Mouse (Mus musculus) spleen, adult 12 weeks (tissue): ENCODE measurements around the gene Efna2.
A peak's percentile ranks its signal among the peaks of the same experiment; 100 is the strongest.

Experiments
- DNase-seq: peaks from one replicate; pipeline ENCODE4 v3.0.0; 2022; ENCODE audit warnings: low spot score

The Efna2 gene

DNA sequence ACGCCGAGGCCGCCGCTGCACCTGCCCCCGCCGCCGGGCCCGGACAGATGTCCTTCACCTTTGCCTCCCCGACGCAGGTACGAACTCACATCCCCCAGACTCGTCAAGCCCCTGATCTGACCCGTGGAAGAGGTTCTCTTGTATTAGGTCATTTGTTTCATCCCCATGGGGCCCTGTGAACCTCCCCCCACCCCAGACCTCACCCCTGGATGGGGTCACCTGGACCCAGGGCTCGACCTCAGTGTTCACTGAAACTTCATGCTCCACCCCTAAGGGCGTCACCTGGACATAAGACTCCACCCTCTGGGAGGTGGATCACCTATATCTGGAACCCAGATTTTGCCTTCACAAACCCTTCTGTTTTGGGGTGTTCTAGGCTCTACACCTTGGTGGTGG lies 36.8 kb upstream of the Efna2 start:
- no peak for DNase-seq

DNA sequence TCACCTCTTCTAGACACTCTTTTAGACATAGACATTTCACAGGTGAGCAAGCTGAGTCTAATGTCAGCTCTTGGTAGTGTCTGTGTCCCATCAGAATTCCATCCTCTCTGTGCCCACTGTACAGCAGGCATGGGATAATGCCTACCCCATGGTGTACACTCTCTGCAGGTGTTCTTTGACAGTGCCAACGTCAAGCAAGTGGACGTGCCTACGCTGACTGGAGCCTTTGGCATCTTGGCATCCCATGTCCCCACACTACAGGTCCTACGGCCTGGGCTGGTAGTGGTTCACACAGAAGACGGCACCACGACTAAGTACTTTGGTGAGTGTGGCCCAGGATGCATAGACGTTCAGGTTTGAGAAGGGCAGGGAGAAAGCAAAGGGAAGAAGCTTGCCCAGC lies 35.6 kb upstream of the Efna2 start:
- DNase-seq: no peak

DNA sequence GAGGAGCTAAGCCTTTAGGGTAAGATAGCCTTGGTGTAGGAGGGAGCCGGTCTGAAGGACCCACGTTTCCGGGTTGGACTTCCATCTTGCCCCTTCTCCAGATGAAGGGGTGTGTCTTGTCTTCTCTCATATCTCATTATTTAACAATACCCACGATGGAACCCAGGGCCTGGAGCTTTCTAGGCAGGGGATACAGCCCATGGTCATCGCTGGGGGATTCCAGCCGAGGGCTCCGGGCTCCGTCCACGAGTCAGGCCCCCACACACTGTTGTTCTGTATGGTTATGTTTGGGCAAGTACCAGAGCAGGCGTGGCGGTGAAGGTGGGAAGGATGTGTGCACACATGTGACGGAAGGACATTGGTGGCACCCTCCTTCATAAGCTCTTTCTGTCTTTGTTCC lies 35.1 kb upstream of the Efna2 start:
- DNase-seq: no peak

DNA sequence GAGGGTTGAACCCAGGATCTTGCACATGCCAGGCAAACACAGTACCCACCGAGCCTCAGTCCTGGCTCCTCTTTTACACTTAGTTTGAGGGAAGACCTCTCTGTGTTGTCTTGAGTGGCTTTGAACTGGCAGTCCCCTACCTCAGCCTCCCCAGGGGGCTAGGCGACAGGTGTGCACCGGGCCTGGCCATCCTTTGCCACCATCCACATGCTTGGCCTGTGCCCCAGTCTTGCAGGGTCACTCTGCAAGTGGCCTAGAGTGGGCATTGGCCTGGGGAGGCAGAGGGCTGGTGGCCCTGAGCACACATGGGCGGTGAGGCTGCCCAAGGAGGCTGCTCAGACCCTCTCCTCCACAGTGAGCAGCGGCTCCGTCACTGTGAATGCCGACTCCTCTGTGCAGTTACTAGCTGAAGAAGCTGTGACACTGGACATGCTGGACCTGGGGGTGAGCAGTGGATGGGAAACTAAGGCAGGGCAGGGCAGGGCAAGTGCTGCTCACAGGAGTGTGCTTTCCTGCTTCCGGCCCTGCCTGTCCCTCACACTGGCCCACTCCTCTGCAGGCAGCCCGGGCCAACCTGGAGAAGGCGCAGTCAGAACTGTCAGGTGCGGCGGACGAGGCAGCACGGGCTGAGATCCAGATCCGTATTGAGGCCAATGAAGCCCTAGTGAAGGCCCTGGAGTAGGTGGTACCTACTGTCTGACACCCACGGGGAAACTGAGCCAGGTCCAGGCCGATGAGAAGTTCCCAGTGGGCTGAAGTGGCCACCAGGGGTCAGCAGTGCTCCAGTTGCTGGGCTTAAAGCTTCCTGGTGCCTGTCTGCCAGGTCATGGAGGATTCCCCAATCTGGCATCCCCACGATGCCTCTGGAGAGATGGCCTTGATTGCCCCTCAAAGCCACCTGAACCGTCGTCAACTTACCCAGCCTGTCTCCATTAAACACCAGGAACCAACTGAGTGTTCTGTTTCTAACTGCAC lies 34.1 kb upstream of the Efna2 start:
- DNase-seq: peak; percentile 65

DNA sequence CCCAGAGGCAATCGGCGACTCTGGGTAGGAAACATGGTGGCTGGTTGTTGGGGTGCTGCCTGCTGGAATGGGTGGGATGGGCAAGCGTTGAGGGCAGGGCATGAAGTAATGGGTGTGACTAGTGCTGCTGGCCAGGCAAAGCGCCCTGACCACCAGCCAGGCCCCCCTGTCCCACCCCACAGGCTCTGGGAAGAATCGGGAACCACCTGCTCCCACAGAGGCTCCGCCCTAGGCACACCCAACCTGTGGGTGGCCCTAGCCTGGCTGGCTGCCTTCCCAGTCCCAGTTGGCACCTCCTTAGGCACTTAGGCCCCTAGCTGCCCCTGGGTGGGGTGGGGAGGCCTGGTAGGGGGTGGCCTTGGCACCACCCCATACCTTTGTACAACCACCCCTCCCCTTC lies 33.4 kb upstream of the Efna2 start:
- peak; percentile 46 for DNase-seq

DNA sequence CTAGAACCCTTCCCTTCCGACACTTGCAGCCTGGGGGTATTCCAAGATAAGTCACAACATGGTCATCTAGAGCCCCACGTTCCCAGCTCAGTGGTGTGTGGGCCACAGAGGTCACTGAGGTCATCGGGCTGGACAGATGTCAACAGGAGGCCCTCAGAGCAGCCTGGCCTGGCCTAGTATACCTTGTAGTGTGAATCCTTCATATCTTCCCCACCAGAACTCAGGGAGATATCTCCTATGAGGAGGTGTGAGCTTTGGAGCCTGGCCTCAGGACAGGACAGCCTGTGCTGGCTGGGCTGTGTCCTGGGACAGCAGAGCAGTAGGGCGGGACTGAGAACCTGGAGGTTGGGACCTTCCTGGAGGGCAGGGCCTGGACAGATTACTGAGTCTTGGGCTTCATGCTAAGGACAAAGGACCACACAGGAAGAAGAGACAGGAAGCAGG lies 32.7 kb upstream of the Efna2 start:
- DNase-seq: no peak

DNA sequence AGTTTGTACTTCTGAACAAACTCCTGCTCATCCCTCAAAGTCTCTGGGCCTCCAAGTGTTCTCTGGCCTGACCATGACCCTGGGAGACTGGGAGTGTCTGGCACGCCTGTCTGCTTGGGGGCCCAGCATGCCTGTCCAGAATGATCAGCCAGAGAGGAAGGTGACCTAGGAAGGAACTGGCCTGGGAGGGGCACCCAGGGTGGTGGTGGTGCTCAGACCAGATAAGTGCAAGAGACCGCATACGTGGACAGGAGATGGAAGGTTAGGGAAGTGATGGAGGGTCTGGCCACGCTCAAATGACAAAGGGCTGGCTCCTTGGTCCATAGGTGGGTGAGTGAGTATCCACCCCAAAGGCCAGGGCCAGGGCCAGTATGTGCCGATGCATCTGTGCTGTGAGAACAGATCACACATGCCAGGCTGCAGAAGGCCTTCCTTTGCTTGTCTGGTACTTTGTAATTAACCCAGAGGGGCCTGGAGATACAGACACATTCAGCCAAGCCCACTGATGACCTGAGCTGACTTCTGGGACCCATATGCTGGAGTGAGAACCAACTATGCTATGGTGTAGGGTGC lies 32.0 kb upstream of the Efna2 start:
- DNase-seq: peak; percentile 39

DNA sequence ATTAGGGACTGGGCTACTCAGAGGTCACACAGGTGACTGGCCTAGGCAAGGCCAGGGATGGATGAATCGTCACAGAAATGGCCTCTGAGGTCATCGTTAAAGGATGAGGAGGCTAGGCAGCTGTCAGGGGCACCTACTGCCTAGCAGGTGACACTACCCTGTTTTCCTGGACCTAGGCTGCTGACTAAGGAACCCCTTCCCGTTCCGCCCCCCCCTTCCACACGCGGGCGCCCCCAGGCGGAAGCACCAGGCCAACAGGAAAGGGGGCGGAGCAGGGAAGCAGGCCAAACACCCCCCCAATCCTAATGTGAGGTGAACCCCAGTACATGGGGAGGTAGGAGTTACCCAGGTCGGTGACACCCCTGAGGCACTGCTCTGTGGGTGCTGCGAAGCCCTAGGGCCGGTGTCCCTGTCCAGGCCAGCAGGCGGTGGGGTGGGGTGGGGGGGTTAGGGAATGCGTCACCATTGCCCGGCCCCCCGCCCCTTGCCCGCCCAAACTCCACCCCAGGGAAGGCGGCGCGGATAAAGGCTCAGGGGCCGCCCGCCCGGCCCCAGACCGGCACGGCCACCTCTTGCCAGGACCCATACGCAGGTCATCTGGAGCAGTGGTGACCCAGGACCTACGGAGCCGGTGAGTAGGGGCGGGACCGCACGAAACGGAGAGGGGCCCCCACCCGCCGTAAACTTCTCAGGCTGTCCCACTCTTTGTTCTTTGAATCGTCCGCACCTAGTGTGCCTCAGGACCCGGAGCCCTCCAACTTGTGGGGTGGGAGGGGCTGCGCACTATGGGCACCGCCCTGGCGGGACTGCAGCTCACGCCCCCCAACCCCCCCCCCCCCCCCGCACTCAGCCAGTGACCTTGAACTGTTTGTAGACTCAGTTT lies 31.3 kb upstream of the Efna2 start, which contains the start of gene Midn:
TSS of gene Midn (plus strand) at position 554 of the 883 bp plus-strand sequence.
- DNase-seq: peak; percentile 66

DNA sequence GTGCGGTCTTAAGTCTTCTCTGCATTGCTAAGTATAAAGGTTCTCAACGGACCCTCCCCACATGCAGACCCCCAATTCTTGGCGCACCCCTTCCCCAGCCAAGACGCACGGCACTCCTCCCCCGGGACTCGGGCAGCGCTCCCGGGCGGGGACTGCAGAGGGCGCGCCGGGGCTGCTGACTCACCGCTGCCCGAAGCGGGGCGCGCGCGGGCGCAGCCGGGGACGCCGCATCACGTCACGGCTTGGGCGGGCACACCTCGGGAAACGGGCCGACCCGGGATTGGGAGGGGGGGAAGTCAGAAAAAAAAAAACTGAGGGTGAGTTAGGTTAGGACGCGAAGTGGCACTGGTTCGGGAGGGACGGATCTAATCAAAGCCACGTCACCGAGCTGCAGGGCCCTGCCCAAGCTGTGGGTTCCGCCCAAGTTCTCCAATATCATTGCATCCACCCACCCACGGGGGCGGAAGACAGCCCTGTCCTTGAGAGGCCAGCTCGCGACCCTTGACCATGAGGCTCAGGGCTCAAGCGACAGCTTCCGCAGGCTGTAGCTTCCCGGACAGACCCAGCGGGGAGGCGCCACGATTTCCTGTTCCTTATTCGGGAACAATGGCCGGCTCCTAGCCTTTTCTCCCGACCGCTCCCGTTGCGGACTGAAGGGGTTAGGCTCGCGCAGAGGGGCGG lies 30.5 kb upstream of the Efna2 start:
- DNase-seq: peak; percentile 93

DNA sequence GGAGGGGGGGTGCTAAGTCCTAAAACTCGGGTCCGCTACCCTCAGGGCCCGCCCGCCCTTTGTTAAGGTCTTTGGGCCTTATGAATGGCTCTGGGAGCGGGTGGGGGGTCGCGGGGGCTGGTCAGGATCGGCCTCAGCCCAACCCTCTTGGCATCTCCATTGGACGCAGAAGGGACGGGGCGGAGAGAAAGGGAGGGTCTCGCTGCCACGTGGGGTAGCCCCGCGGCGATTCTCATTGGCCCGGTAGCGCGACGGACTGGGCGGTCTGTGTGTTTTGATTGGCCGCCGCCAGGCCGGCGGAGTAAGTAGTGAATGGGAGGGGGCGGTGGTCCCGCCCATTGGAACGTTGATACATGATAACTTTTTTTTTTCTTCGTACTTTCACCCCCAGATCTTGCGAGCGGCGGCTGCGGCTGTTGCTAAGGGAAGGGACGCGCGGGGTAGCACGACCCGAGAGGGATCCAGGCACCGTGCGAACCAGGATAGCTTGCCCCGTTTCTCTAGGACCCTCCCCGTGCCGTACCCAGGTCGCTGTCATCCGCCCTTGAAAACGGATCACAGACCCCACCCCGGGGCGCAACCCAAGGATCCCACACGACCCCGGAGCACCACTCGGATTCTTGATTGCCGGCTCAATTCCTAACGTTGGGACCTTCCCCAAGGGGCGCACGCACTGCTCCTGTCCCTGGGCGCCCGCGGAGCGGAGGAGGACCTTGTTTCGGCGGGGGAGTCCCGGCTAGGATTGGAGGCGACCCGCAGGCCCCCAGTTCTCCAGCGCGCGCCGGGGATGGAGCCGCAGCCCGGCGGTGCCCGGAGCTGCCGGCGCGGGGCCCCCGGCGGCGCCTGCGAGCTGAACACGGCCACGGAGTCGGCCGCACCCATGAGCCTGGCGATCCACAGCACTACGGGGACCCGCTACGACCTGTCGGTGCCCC lies 29.7 kb upstream of the Efna2 start:
- peak; percentile 91 for DNase-seq

DNA sequence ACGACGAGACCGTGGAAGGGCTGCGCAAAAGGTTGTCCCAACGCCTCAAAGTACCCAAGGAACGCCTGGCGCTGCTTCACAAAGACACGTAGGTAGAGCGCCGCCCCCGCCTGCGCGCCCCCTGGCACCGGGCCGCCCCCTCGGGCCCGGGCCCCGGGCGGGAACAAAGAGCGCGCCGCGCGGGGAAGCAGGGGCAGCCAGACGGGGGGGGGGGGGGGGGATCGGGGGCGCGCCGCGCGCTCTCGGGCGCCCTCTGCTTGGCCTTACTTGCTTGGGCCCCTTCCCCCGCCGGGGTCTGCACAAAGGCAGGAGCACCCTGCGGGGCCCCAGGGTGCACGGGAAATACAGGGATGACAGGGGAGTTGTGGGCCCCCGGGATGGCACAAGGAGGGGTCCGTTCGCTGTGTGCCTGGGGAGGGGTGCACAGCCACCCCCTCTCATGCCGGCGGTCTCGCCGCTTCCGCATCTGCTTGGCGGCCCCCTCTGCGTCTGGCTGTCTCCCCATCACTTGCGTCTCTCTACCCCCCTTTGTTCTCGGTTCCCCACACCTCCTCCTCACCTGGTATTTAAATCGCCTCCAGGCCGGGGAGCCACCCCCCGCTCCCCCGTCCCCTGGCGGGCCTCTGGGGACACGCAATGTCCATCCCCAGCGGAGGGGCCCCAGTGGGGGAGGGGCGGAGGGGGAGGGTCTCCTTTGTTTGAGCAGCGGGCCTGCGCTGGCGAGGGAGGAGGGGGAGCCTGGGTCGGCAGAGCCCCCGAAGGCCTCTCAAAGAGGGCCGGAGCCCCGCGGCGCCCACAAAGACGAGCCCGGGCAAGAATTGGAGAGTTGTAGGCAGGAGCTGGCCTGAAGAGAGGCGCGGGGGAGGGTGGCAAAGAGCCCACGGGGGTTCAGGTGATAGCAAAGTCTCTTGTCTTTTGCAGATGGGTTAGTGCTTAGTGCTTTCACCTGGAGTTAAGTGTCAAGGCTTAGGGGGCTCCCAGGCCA lies 28.8 kb upstream of the Efna2 start:
- DNase-seq: peak; percentile 59

DNA sequence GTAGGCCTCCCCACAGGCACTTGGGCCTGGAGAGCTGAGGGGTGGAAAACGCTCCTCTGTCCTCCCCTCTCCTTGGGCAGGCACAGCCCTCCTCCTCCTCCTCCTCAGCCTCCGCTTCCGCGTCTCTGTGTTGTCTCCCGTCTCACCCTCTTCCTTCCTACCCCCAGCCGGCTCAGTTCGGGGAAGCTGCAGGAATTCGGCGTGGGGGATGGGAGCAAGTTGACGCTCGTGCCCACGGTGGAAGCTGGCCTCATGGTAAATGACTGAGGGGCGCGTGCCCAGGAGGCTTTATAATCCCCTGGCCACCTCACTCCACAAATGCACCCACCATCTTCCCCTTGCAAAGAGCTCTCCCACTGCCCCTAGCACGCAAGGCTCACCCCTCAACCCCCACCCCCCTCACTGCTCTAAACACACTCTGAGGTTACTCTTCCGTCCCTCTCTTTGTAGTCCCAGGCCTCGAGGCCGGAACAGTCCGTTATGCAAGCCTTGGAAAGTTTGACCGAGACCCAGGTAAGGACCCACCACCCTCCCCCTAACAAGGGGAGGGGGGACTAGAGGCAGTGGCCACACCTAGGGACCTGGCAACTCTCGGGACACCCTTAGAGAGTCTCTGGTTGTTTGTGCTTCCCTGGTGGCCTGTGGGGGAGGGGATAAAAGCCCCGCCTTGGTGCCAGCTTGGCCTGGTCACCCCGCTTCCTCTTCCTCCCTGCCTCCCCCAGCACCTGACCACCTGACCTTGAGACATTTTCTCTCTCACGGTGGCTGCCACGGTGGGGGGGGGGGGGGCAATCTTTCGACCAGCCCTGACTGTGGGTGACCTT lies 27.9 kb upstream of the Efna2 start:
- DNase-seq: peak; percentile 36

DNA sequence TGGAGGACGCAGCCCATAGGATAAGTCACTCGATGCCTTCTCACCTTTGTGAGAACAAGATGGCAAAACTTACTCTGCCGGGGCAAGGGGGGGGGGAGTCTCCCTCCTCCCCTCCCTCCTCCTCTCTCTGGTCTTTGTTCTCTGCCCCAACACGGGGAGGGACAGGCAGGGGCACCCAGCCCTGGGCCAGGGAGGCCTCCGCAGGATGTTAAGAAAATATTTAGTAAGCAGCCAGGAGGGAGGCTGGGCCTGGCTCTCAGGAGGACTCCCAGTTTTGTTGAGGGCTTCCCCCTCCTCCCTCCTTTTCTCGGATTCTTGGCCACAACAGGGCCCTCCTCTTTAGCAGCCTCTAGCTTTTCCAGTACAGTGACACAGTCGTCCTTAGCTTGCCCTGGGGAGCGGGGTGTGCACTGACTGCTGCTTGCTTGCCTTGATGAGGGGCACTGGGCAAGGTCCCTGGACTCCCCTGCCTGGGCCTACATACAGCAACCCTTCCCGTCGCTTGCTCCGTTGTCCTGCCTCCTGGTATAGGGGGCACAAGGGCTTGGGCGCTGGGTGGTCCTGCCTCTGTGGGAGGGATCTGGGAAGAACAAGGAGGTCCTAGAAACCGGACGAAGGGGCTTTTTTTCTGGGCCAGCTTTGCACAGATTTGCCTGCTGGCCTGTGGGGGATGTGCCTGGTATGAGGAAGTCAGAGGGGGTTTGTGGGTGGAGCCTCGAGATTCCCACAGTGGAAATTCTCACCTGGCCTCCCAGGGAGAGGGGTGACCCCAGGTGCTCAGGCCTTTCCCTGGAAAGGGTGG lies 27.0 kb upstream of the Efna2 start:
- DNase-seq: no peak

DNA sequence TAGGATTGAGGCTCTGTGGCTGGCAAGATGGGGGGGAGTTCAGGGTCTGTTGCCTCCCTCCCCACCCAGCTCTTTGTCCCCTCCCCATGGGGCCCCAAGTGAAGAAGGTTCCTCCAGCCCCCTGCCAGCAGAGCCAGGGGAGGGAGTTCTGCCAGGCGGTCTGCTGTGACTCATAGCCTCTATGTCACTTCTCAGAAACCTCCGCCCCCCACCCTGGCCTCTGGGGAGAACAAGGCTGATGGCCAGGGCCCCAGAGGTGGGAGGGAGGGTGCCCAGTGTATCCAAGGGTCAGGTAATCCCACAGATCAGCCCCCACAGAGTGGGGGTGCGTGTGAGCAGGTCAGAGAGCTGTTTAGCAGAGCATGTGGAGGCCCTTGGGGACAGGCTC lies 26.4 kb upstream of the Efna2 start:
- no peak for DNase-seq

DNA sequence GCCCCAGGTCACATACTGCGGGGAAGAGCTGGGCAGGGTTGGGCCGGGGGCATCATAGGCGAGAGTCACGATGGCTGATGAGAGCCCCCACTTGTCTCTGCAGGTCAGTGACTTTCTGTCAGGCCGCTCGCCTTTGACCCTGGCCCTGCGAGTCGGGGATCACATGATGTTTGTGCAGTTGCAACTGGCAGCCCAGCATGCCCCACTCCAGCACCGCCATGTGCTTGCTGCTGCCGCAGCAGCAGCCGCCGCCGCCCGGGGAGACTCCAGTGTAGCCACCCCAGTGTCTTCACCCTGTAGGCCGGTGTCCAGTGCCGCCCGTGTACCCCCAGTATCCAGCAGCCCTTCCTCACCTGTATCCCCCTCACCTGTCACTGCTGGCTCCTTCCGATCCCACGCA lies 25.6 kb upstream of the Efna2 start:
- no peak for DNase-seq

DNA sequence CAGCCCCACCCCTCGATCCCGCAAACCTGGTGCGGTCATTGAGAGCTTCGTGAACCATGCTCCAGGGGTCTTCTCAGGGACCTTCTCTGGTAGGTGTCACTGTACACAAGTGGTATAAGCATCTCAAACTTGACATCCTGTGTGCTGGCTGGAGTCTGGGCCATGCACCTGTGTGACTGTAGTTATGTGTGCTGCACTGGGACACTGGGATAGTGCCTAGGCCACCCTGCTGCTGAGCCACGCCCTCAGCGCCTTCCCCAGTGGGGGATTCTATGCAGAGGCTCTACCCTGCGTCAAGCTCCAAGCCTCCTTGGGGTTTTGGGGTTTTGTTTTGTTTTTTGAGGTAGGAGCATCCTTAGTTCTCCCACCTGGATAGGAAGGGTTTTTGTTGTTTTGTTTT lies 24.9 kb upstream of the Efna2 start:
- DNase-seq: no peak

DNA sequence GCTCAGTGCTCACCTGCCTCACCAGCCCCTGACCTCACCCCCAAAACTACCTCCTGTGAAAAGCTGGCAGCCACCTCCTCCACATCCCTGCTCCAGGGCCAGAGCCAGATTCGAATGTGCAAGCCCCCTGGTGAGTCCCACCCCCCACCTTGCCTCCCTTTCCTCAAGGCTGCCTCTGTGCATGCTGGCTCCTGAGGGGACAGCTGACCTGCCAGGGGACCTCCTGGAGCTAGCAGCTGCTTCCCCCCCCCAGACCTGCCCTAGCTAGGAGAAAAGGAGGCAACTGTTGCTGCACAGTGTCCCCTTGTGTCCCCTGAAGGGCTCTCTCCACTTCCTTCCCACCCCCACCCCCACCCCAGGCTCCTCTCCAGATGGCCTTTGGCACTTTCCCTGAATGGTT lies 24.0 kb upstream of the Efna2 start:
- DNase-seq: no peak
